Comparison of ENCODE assay signal across 8 mouse cellular contexts in genomic region chr1:171330216-171330560, GRCm38 (mm10). TPM values are rescaled to one million over a fixed set of nuclear protein-coding genes. Genes with fewer than 3 reads are reported as not detected.
DNase-seq lines count a peak whose midpoint lies in the region; ATAC-seq and TF ChIP-seq lines count a peak whose summit lies in the region.

No protein-coding gene starts in this region.

- peak overlapping the region; percentile 98 for H3K9ac ChIP-seq in liver, adult 2 months (ENCODE audit: low read depth, low read length)
- H3K9ac ChIP-seq in intestine, embryonic 16.5 days (ENCODE audit: low read depth, low read length) = peak overlapping the region; percentile 99
- H3K9ac ChIP-seq in neural tube, embryonic 12.5 days = peak overlapping the region; percentile 93

- H3K4me1 ChIP-seq in liver, adult 2 months (ENCODE audit: control insufficient read depth, insufficient read depth, low read length) = peaks cover 12% of the 10 kb centered on the region
- H3K4me1 ChIP-seq in cortical plate, adult 2 months (ENCODE audit: control insufficient read depth, insufficient read depth, low read length) = peaks cover 8% of the 10 kb centered on the region
- H3K4me1 ChIP-seq in intestine, embryonic 16.5 days (ENCODE audit: control insufficient read depth, insufficient read depth, low read length) = peaks cover 17% of the 10 kb centered on the region
- peaks cover 35% of the 10 kb centered on the region for H3K4me1 ChIP-seq in neural tube, embryonic 12.5 days

- H3K4me3 ChIP-seq in liver, adult 2 months (ENCODE audit: insufficient read depth, low read depth, low read length) = peak overlapping the region; percentile 98
- peak overlapping the region; percentile 71 for H3K4me3 ChIP-seq in cortical plate, adult 2 months (ENCODE audit: insufficient read depth, low read length)
- peak overlapping the region; percentile 87 for H3K4me3 ChIP-seq in intestine, embryonic 16.5 days (ENCODE audit: low read length)
- peak overlapping the region; percentile 89 for H3K4me3 ChIP-seq in neural tube, embryonic 12.5 days

- peaks cover 2% of the 10 kb centered on the region; the same call in 1 of the 2 replicates for H3K36me3 ChIP-seq in liver, adult 2 months (ENCODE audit: control insufficient read depth, insufficient read depth, low read length)
- no peaks in the 10 kb centered on the region for H3K36me3 ChIP-seq in intestine, embryonic 16.5 days (ENCODE audit: control insufficient read depth, insufficient read depth, low read length)
- H3K36me3 ChIP-seq in neural tube, embryonic 12.5 days = peaks cover 3% of the 10 kb centered on the region

- H3K79me2 ChIP-seq in liver, adult 2 months (ENCODE audit: control insufficient read depth, insufficient read depth, low read length) = peaks cover 30% of the 10 kb centered on the region; the same call in 1 of the 2 replicates

- no peak for TF ChIP-seq CTCF in liver, adult 2 months (IDR thresholded peaks at IDR 0.05; ENCODE audit: low read depth, low read length)
- TF ChIP-seq CTCF in cortical plate, adult 2 months (IDR thresholded peaks at IDR 0.05; ENCODE audit: extremely low read depth, insufficient read depth, low read length) = no peak

- peak; percentile 67 for DNase-seq in liver, adult 2 months (ENCODE audit: extremely low read depth, low read depth, low spot score)
- no peak for DNase-seq in liver
- no peak for DNase-seq in right cerebral cortex, postnatal 25 days
- DNase-seq in cerebellum, postnatal 25 days = no peak
- DNase-seq in spleen, adult 18-20 months = no peak

- peak overlapping the region; percentile 58 for H3K27ac ChIP-seq in liver, adult 2 months (replicated peaks; ENCODE audit: insufficient read depth, low read depth, low read length)
- H3K27ac ChIP-seq in cortical plate, adult 2 months (ENCODE audit: insufficient read depth, low read length) = no peak overlapping the region
- H3K27ac ChIP-seq in intestine, embryonic 16.5 days (ENCODE audit: low read length) = peak overlapping the region; percentile 100
- H3K27ac ChIP-seq in neural tube, embryonic 12.5 days = peak overlapping the region; percentile 97

- ATAC-seq in intestine, embryonic 16.5 days = no peak
- peak; percentile 16; the same call in 1 of the 2 replicates for ATAC-seq in neural tube, embryonic 12.5 days (ENCODE audit: low FRiP score, low read depth)

- 0% methylated on average over 4 of the region's 4 CpGs for WGBS in liver, adult 2 months
- under 1% methylated on average over 4 of the region's 4 CpGs for WGBS in intestine, embryonic 16.5 days
- WGBS in neural tube, embryonic 12.5 days = 2% methylated on average over 4 of the region's 4 CpGs

- H3K27me3 ChIP-seq in liver, adult 2 months (ENCODE audit: control insufficient read depth, insufficient read depth, low read length) = no peaks in the 10 kb centered on the region
- no peaks in the 10 kb centered on the region for H3K27me3 ChIP-seq in intestine, embryonic 16.5 days (replicated peaks; ENCODE audit: control insufficient read depth, insufficient read depth, low read length)
- no peaks in the 10 kb centered on the region for H3K27me3 ChIP-seq in neural tube, embryonic 12.5 days (replicated peaks)

- no peak for TF ChIP-seq POLR2A in liver, adult 2 months (IDR thresholded peaks at IDR 0.05; ENCODE audit: extremely low read depth, insufficient read depth, low read length)
- no peak for TF ChIP-seq POLR2A in cortical plate, adult 2 months (IDR thresholded peaks at IDR 0.05; ENCODE audit: extremely low read depth, insufficient read depth, low read length)

- no peaks in the 10 kb centered on the region for H3K9me3 ChIP-seq in intestine, embryonic 16.5 days (ENCODE audit: control insufficient read depth, low read length)
- H3K9me3 ChIP-seq in neural tube, embryonic 12.5 days = no peaks in the 10 kb centered on the region

- peak overlapping the region; percentile 96 for H3K4me2 ChIP-seq in intestine, embryonic 16.5 days (ENCODE audit: low read depth, low read length)
- H3K4me2 ChIP-seq in neural tube, embryonic 12.5 days (replicated peaks) = peak overlapping the region; percentile 90

RNA-seq across cellular contexts. Expression of gene Dedd, which starts 1.2 kb away (rescaled TPM):
- total RNA-seq in liver, adult 2 months (2014; rRNA removed) = 14.7 and 15.8 TPM in 2 replicates
- 28.3 and 34.1 TPM in 2 replicates for polyA plus RNA-seq in liver, adult 2 months (2012; rRNA removed)
- 45.0 and 50.2 TPM in 2 replicates for polyA plus RNA-seq in cortical plate, adult 2 months (2012; rRNA removed)
- 42.6 and 46.8 TPM in 2 replicates for polyA plus RNA-seq in intestine, embryonic 16.5 days (2015; fragmentation: Nextera tagmentation; extraction: Ambion mirVana)
- 50.9 and 57.3 TPM in 2 replicates for polyA plus RNA-seq in neural tube, embryonic 12.5 days (2016; fragmentation: Nextera tagmentation; extraction: Ambion mirVana)

RNA-seq across cellular contexts. Expression of gene Nit1, which starts 15.3 kb away (rescaled TPM):
- total RNA-seq in liver, adult 2 months (2014; rRNA removed) = 128 and 132 TPM in 2 replicates
- polyA plus RNA-seq in liver, adult 2 months (2012; rRNA removed) = 120 and 139 TPM in 2 replicates
- polyA plus RNA-seq in cortical plate, adult 2 months (2012; rRNA removed) = 71.3 and 77.3 TPM in 2 replicates
- polyA plus RNA-seq in intestine, embryonic 16.5 days (2015; fragmentation: Nextera tagmentation; extraction: Ambion mirVana) = 57.6 and 60.9 TPM in 2 replicates
- 45.6 and 46.1 TPM in 2 replicates for polyA plus RNA-seq in neural tube, embryonic 12.5 days (2016; fragmentation: Nextera tagmentation; extraction: Ambion mirVana)

RNA-seq across cellular contexts. Expression of gene Pfdn2, which starts 15.3 kb away (rescaled TPM):
- total RNA-seq in liver, adult 2 months (2014; rRNA removed) = 21.6 and 26.6 TPM in 2 replicates
- 13.1 and 15.2 TPM in 2 replicates for polyA plus RNA-seq in liver, adult 2 months (2012; rRNA removed)
- 138 and 141 TPM in 2 replicates for polyA plus RNA-seq in cortical plate, adult 2 months (2012; rRNA removed)
- 83.5 and 99.0 TPM in 2 replicates for polyA plus RNA-seq in intestine, embryonic 16.5 days (2015; fragmentation: Nextera tagmentation; extraction: Ambion mirVana)
- polyA plus RNA-seq in neural tube, embryonic 12.5 days (2016; fragmentation: Nextera tagmentation; extraction: Ambion mirVana) = 157 and 158 TPM in 2 replicates

RNA-seq across cellular contexts. Expression of gene Klhdc9, which starts 30.4 kb away (rescaled TPM):
- not detected in 2 replicates for total RNA-seq in liver, adult 2 months (2014; rRNA removed)
- 0.05 TPM in 1 of 2 replicates, not detected in the other for polyA plus RNA-seq in liver, adult 2 months (2012; rRNA removed)
- 8.8 and 10.4 TPM in 2 replicates for polyA plus RNA-seq in cortical plate, adult 2 months (2012; rRNA removed)
- polyA plus RNA-seq in intestine, embryonic 16.5 days (2015; fragmentation: Nextera tagmentation; extraction: Ambion mirVana) = 0.60 and 1.1 TPM in 2 replicates
- 2.1 and 2.6 TPM in 2 replicates for polyA plus RNA-seq in neural tube, embryonic 12.5 days (2016; fragmentation: Nextera tagmentation; extraction: Ambion mirVana)

RNA-seq across cellular contexts. Expression of gene Ufc1, which starts 35.4 kb away (rescaled TPM):
- total RNA-seq in liver, adult 2 months (2014; rRNA removed) = 96.5 and 103 TPM in 2 replicates
- polyA plus RNA-seq in liver, adult 2 months (2012; rRNA removed) = 30.3 and 34.5 TPM in 2 replicates
- polyA plus RNA-seq in cortical plate, adult 2 months (2012; rRNA removed) = 93.9 and 98.8 TPM in 2 replicates
- polyA plus RNA-seq in intestine, embryonic 16.5 days (2015; fragmentation: Nextera tagmentation; extraction: Ambion mirVana) = 98.8 and 103 TPM in 2 replicates
- polyA plus RNA-seq in neural tube, embryonic 12.5 days (2016; fragmentation: Nextera tagmentation; extraction: Ambion mirVana) = 105 and 120 TPM in 2 replicates
